Mouse (Mus musculus) ES-Bruce4 (cell line): ENCODE data around the gene Nkx2-5.

Experiments
- CTCF ChIP-seq: IDR thresholded peaks from one replicate; pipeline ENCODE4 v1.8.1; 2011; ENCODE audit warnings: low read depth, low read length
- POLR2A ChIP-seq: IDR thresholded peaks from one replicate; pipeline ENCODE4 v1.8.1; 2011; ENCODE audit warnings: low read length; ENCODE audit not compliant: insufficient read depth

DNA sequence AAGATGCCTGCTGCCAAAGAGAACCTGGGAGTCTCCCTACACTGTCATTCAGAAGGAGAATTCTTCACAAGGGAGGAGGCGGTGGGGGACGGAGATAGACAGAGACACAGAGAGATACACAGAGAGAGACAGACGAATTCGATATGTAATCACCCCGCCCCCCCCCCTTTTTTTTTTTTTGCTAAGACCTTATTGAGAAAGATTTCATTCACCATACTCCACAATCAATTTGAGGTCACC, at the start of gene Nkx2-5:
- no peak for TF ChIP-seq POLR2A
- no peak for TF ChIP-seq CTCF
